Mouse (Mus musculus): ENCODE measurements around the gene Gal3st2. TPM values are rescaled to one million over a fixed set of nuclear protein-coding genes. Genes with fewer than 3 reads are reported as not detected.
"Not testable (repeated sequence)": the region's sequence is repeated elsewhere in the genome, so short reads cannot be mapped to it uniquely, and the experiment has no call there.

The Gal3st2 gene
- polyA plus RNA-seq, 1 experiment from 2014 or later: 0.17 TPM

- H3K27me3 ChIP-seq (ENCODE audit: control insufficient read depth, insufficient read depth, low read length); H3K4me1 ChIP-seq (ENCODE audit: control insufficient read depth, insufficient read depth, low read length); H3K9ac ChIP-seq (ENCODE audit: low read depth, low read length); H3K27ac ChIP-seq (ENCODE audit: low read depth, low read length); H3K4me3 ChIP-seq (ENCODE audit: low read depth, low read length); H3K4me2 ChIP-seq; H3K9me3 ChIP-seq (replicated peaks; ENCODE audit: control insufficient read depth, low read length); ATAC-seq (replicated peaks; ENCODE audit: insufficient number of reproducible peaks, low FRiP score, low TSS enrichment); H3K36me3 ChIP-seq (ENCODE audit: control insufficient read depth, insufficient read depth, low read length): not testable (repeated sequence)
- WGBS (ENCODE audit: insufficient replicate concordance): 59% methylated on average over 2 of the region's 2 CpGs
Observed at GRCm38 (mm10) chr1:93923098-93923497, 62.0 kb downstream of the Gal3st2 start.

Other genes starting within 250 kb of the Gal3st2 start
- gene Stk25, start 202.6 kb upstream of the Gal3st2 start, polyA plus RNA-seq (2014; fragmentation: Nextera tagmentation; extraction: Ambion mirVana): 144 and 152 TPM in 2 replicates
- gene Bok, start 175.6 kb upstream of the Gal3st2 start, polyA plus RNA-seq (2014; fragmentation: Nextera tagmentation; extraction: Ambion mirVana): 29.2 and 33.2 TPM in 2 replicates
- 70.6 and 70.9 TPM in 2 replicates for gene Atg4b, start 109.8 kb upstream of the Gal3st2 start, polyA plus RNA-seq (2014; fragmentation: Nextera tagmentation; extraction: Ambion mirVana)
- 49.5 and 53.3 TPM in 2 replicates for gene Thap4, start 106.4 kb upstream of the Gal3st2 start, polyA plus RNA-seq (2014; fragmentation: Nextera tagmentation; extraction: Ambion mirVana)
- 201 and 206 TPM in 2 replicates for gene Dtymk, start 59.4 kb upstream of the Gal3st2 start, polyA plus RNA-seq (2014; fragmentation: Nextera tagmentation; extraction: Ambion mirVana)
- gene Ing5, start 57.3 kb upstream of the Gal3st2 start, polyA plus RNA-seq (2014; fragmentation: Nextera tagmentation; extraction: Ambion mirVana): 14.4 and 15.5 TPM in 2 replicates
- 12.0 and 12.9 TPM in 2 replicates for gene D2hgdh, start 36.4 kb upstream of the Gal3st2 start, polyA plus RNA-seq (2014; fragmentation: Nextera tagmentation; extraction: Ambion mirVana)
- not detected in 2 replicates for gene Gal3st2b, start 57.0 kb downstream of the Gal3st2 start, polyA plus RNA-seq (2014; fragmentation: Nextera tagmentation; extraction: Ambion mirVana)
- not detected in 2 replicates for gene Gal3st2c, start 129.2 kb downstream of the Gal3st2 start, polyA plus RNA-seq (2014; fragmentation: Nextera tagmentation; extraction: Ambion mirVana)
- not detected in 2 replicates for gene Neu4, start 159.1 kb downstream of the Gal3st2 start, polyA plus RNA-seq (2014; fragmentation: Nextera tagmentation; extraction: Ambion mirVana)
- gene Pdcd1, start 191.2 kb downstream of the Gal3st2 start, polyA plus RNA-seq (2014; fragmentation: Nextera tagmentation; extraction: Ambion mirVana): 0.10 and 0.14 TPM in 2 replicates

All from heart, embryonic 11.5 days (tissue).